Mouse (Mus musculus): Measurements from ENCODE around the gene Acsbg2.

DNA sequence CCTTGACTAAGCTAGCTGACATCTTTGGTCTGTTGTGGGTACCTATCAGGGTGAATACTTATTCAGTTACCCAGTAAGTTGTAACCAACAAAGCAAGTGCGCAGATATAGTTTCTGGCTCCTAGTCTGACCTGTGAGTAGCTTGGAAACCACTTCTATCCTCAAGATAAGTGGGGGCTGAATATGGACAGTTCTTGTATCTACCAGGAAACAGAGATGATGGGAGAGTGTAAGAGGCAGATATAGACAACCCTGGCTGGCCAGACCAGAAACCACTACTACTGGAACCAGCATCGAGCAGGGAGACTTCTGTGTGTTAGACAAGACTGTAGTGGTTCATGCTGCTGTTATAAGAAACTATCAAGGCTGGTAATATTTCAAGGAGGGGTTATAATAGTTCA, 15.8 kb upstream of the Acsbg2 start:
- TF ChIP-seq CTCF (IDR thresholded peaks at IDR 0.05) (no peak), POLR2A (IDR thresholded peaks at IDR 0.05; ENCODE audit: insufficient read depth, low read depth, low read length) (no peak)

All from heart, adult 2 months (tissue).